8 mouse cellular contexts compared by ENCODE assay signal in genomic region chr4:41755338-41756305, GRCm38 (mm10). TPM values are rescaled to one million over a fixed set of nuclear protein-coding genes. Genes with fewer than 3 reads are reported as not detected.
DNase-seq lines count a peak whose midpoint lies in the region; ATAC-seq and TF ChIP-seq lines count a peak whose summit lies in the region.

Gene Sigmar1, minus strand, starts transcription at chr4:41756157.

- under 1% methylated on average over 57 of the region's 57 CpGs for WGBS in heart, embryonic 12.5 days
- under 1% methylated on average over 57 of the region's 57 CpGs for WGBS in kidney, postnatal 0 days
- under 1% methylated on average over 57 of the region's 57 CpGs for WGBS in liver, adult 2 months

- peak within 1 kb of the TSS; percentile 82 for H3K4me3 ChIP-seq in erythroblast, embryonic 14.5 days (replicated peaks)
- H3K4me3 ChIP-seq in heart, embryonic 12.5 days, result peak within 1 kb of the TSS; percentile 73
- peak within 1 kb of the TSS; percentile 81 for H3K4me3 ChIP-seq in kidney, postnatal 0 days (replicated peaks; ENCODE audit: low read depth, low read length)
- peak within 1 kb of the TSS; percentile 77 for H3K4me3 ChIP-seq in liver, adult 2 months (ENCODE audit: insufficient read depth, low read depth, low read length)

- peaks cover 31% of the 10 kb centered on the region for H3K4me1 ChIP-seq in erythroblast, embryonic 14.5 days (ENCODE audit: control insufficient read depth)
- peaks cover 30% of the 10 kb centered on the region for H3K4me1 ChIP-seq in heart, embryonic 12.5 days (replicated peaks)
- peaks cover 17% of the 10 kb centered on the region for H3K4me1 ChIP-seq in kidney, postnatal 0 days (replicated peaks; ENCODE audit: insufficient read depth, low read length)
- H3K4me1 ChIP-seq in liver, adult 2 months (ENCODE audit: control insufficient read depth, insufficient read depth, low read length), result peaks cover 31% of the 10 kb centered on the region

- H3K36me3 ChIP-seq in erythroblast, embryonic 14.5 days (ENCODE audit: control insufficient read depth), result peaks cover 19% of the 10 kb centered on the region
- H3K36me3 ChIP-seq in heart, embryonic 12.5 days, result peaks cover 22% of the 10 kb centered on the region
- H3K36me3 ChIP-seq in kidney, postnatal 0 days (ENCODE audit: insufficient read depth, low read length), result no peaks in the 10 kb centered on the region
- no peaks in the 10 kb centered on the region; the same call in 1 of the 2 replicates for H3K36me3 ChIP-seq in liver, adult 2 months (ENCODE audit: control insufficient read depth, insufficient read depth, low read length)

- no peaks in the 10 kb centered on the region for H3K9me3 ChIP-seq in erythroblast, embryonic 14.5 days (ENCODE audit: control insufficient read depth, low read length)
- H3K9me3 ChIP-seq in heart, embryonic 12.5 days (replicated peaks), result no peaks in the 10 kb centered on the region
- H3K9me3 ChIP-seq in kidney, postnatal 0 days (replicated peaks; ENCODE audit: low read length), result no peaks in the 10 kb centered on the region

- H3K27me3 ChIP-seq in erythroblast, embryonic 14.5 days (ENCODE audit: control insufficient read depth), result no peaks in the 10 kb centered on the region
- no peaks in the 10 kb centered on the region for H3K27me3 ChIP-seq in heart, embryonic 12.5 days (replicated peaks)
- H3K27me3 ChIP-seq in kidney, postnatal 0 days (ENCODE audit: insufficient read depth, low read length), result no peaks in the 10 kb centered on the region
- no peaks in the 10 kb centered on the region for H3K27me3 ChIP-seq in liver, adult 2 months (ENCODE audit: control insufficient read depth, insufficient read depth, low read length)

- peaks cover 6% of the 10 kb centered on the region; the same call in 1 of the 2 replicates for H3K79me2 ChIP-seq in liver, adult 2 months (ENCODE audit: control insufficient read depth, insufficient read depth, low read length)

- DNase-seq in CD4-positive helper T cell, adult 2 months (ENCODE audit: low read depth, low spot score), result peak; percentile 94
- DNase-seq in brain, embryonic 14.5 days (ENCODE audit: low read depth), result peak; percentile 87
- peak; percentile 94 for DNase-seq in kidney, postnatal 0 days (ENCODE audit: low spot score)
- peak; percentile 82 for DNase-seq in liver, adult 2 months (ENCODE audit: extremely low read depth, low read depth, low spot score)
- peak; percentile 90 to 92 for DNase-seq in spleen, postnatal 36 days (ENCODE audit: low spot score in 2 of 2)

- peak within 1 kb of the TSS; percentile 82 for H3K9ac ChIP-seq in heart, embryonic 12.5 days
- peak within 1 kb of the TSS; percentile 85 for H3K9ac ChIP-seq in kidney, postnatal 0 days (ENCODE audit: low read depth, low read length)
- peak within 1 kb of the TSS; percentile 90 for H3K9ac ChIP-seq in liver, adult 2 months (ENCODE audit: low read depth, low read length)

- peak within 1 kb of the TSS; percentile 76 for H3K4me2 ChIP-seq in heart, embryonic 12.5 days
- peak within 1 kb of the TSS; percentile 87 for H3K4me2 ChIP-seq in kidney, postnatal 0 days (ENCODE audit: low read length)

- peak; percentile 88 for TF ChIP-seq CTCF in brain, embryonic 14.5 days (IDR thresholded peaks at IDR 0.05; ENCODE audit: borderline replicate concordance, extremely low read depth, insufficient read depth, insufficient read length)
- TF ChIP-seq CTCF in kidney, postnatal 0 days (IDR thresholded peaks at IDR 0.05; ENCODE audit: low read depth), result peak; percentile 93
- TF ChIP-seq CTCF in liver, adult 2 months (IDR thresholded peaks at IDR 0.05; ENCODE audit: low read depth, low read length), result peak; percentile 78

- peak; percentile 85 for ATAC-seq in heart, embryonic 12.5 days (ENCODE audit: insufficient number of reproducible peaks, low FRiP score)
- peak; percentile 65 for ATAC-seq in kidney, postnatal 0 days (replicated peaks; ENCODE audit: low FRiP score, low read depth)
- ATAC-seq in monocyte, adult 5-6 weeks (replicated peaks; ENCODE audit: insufficient number of reproducible peaks, low FRiP score, low TSS enrichment, poor library complexity, severe bottlenecking), result peak; percentile 74

- H3K27ac ChIP-seq in heart, embryonic 12.5 days (ENCODE audit: poor library complexity, severe bottlenecking), result peak within 1 kb of the TSS; percentile 88
- peak within 1 kb of the TSS; percentile 93 for H3K27ac ChIP-seq in kidney, postnatal 0 days
- peak within 1 kb of the TSS; percentile 92 for H3K27ac ChIP-seq in liver, adult 2 months (replicated peaks; ENCODE audit: insufficient read depth, low read depth, low read length)

- TF ChIP-seq POLR2A in brain, embryonic 14.5 days (IDR thresholded peaks at IDR 0.05; ENCODE audit: borderline replicate concordance, extremely low read depth, insufficient read depth, insufficient read length, poor library complexity, severe bottlenecking), result no peak
- TF ChIP-seq POLR2A in liver, adult 2 months (IDR thresholded peaks at IDR 0.05; ENCODE audit: extremely low read depth, insufficient read depth, low read length), result peak; percentile 41; the same call in 1 of the 2 replicates

RNA-seq across cellular contexts. Expression of gene Sigmar1, which starts in this region (rescaled TPM):
- polyA plus RNA-seq in brain, embryonic 14.5 days (2012; rRNA removed), result 55.7 and 60.0 TPM in 2 replicates
- polyA plus RNA-seq in erythroblast, embryonic 14.5 days (2012), result 1.1 and 1.3 TPM in 2 replicates
- 61.2 and 62.1 TPM in 2 replicates for polyA plus RNA-seq in heart, embryonic 12.5 days (2016; fragmentation: Nextera tagmentation; extraction: Ambion mirVana)
- polyA plus RNA-seq in kidney, postnatal 0 days (2015; fragmentation: Nextera tagmentation; extraction: Ambion mirVana), result 58.4 and 64.4 TPM in 2 replicates
- total RNA-seq in liver, adult 2 months (2014; rRNA removed), result 69.3 and 82.2 TPM in 2 replicates
- polyA plus RNA-seq in liver, adult 2 months (2012; rRNA removed), result 362 and 423 TPM in 2 replicates
- 21.7 to 22.0 TPM (median 22.0 TPM) in 3 replicates for total RNA-seq in monocyte, adult 5-6 weeks (2017)

Comparison
In these comparisons a context has a peak if more than half of its experiments do, and no peak if none do; other contexts are left out.
1. Peak in every context shown above with its lines: DNase-seq, ATAC-seq, H3K4me3 ChIP-seq and H3K27ac ChIP-seq.
2. RNA of gene Sigmar1 (polyA plus RNA-seq): 362 to 423 TPM in liver, adult 2 months, 61.2 to 62.1 TPM in heart, embryonic 12.5 days, 55.7 to 60.0 TPM in brain, embryonic 14.5 days and 58.4 to 64.4 TPM in kidney, postnatal 0 days; 1.1 to 1.3 TPM in erythroblast, embryonic 14.5 days; every median in the first group is over 10 times any median in the second.